Mouse (Mus musculus) pancreas, adult 10 weeks (tissue): Measurements from ENCODE around the gene Milr1. TPM values are rescaled to one million over a fixed set of nuclear protein-coding genes. Genes with fewer than 3 reads are reported as not detected.

Source experiments
- polyA plus RNA-seq: library from polyadenylated mRNA; stranded (reverse); fragments of 350-450 nt; fragmentation: Illumina TruSeq; extraction: RNeasy Lipid Tissue Mini Kit (QIAGEN cat#74804); gene quantifications from one replicate; pipeline ENCODE4 v1.2.3, GENCODE M21; 2015; ENCODE audit warnings: low read depth, low replicate concordance; ENCODE audit not compliant: insufficient read depth

Gene Milr1
- not detected for polyA plus RNA-seq

DNA sequence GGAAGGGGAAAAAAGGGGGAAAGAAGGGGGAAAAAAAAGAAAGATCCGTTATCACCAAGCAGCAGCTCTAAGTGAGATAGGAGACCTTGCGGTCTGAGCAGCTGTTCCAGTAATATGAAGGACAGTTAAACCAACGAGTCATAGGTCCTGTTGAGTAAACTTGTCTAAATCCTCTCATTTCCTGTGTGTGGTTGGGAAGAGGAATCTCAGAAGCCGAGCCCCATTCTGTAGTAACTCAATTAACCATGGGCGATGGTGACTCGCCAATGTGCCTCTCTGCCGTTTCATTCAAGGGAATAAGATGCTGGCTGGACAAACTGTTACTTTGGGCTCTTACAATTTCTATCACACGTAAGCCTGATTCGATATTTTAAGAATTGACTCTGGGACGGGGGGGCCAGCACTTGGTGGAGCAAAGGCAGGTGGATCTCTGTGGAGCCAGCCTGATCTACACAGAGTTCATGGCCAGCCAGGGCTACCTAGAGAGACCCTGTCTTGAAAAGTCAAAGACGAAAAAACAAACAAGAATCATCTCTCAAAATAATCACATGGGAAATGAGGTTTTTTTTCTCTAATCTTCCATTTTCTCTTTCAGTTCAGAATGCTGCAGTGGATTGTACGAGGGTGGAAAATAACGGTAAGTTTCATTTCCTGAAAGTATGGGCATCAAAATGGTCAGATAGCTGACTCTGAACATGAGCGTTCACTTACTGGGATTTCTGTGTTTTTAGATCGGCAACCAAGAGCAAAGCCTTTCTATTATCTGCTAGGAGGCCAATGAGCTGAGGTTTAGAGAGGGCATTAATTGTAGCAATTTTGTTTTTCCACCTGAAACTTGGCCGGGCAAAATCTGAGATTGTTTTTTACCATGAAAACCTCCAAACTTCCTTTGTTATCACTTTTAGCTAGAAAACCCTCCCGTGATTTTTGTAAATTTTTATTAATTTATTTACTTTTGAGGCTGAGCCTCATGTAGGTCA, at the start of gene Milr1:
Gene Milr1, plus strand, starts transcription at position 188 of the 980 bp plus-strand sequence.

DNA sequence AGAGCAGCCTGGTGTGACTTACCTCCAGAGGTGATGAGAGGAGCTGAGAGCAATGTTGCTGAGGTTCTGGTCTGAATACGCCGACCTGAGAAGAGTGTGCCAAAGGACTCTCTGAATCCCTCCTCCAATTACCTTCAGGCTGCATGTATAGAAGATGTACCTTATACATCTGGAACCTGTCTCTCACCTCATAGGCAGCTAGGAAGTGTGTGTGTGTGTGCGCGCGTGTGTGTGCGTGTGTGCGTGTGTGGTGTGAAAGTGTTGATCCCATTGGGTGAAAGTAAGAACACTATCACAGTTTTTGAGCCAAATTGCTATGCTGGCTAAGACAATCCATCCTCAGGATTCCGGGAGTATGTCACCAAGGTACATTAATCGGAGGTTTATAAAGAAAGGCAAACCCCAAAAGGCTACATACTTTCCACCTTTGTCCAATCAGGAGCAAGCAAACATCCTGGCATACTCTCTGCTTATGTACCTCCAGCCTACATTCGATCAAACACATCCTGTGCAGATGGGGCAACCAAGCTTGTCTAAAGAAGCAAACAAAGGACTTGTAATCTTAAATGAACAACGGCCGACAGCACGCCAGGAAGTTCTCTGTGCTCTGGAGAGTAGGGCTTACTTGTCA, 790 bp upstream of the Milr1 start, which contains the start of gene Pecam1:
Gene Pecam1, minus strand, starts transcription at position 508 of the 631 bp plus-strand sequence.

GRCm38 (mm10) chr11:106779388-106780088, 28.5 kb downstream of the Milr1 start, which contains the start of gene Polg2:
Polg2 (minus strand) TSS chr11:106779537.

GRCm38 (mm10) chr11:106788775-106789459, 37.9 kb downstream of the Milr1 start, which contains the start of the genes Ddx5 and Cep95:
Ddx5 (minus strand) TSS chr11:106789185.
Cep95 (plus strand) TSS chr11:106789252.

Other genes starting within 250 kb of the Milr1 start
- 6.3 TPM for gene Tex2, start 137.8 kb upstream of the Milr1 start, polyA plus RNA-seq
- gene Pecam1, start 598 bp upstream of the Milr1 start, polyA plus RNA-seq = 80.2 TPM
- gene Polg2, start 28.3 kb downstream of the Milr1 start, polyA plus RNA-seq = 1.7 TPM
- gene Ddx5, start 38.0 kb downstream of the Milr1 start, polyA plus RNA-seq = 194 TPM
- 6.5 TPM for gene Cep95, start 38.0 kb downstream of the Milr1 start, polyA plus RNA-seq
- 6.0 TPM for gene Smurf2, start 169.5 kb downstream of the Milr1 start, polyA plus RNA-seq
- gene Kpna2, start 248.3 kb downstream of the Milr1 start, polyA plus RNA-seq = 6.5 TPM